7 mouse cellular contexts compared by ENCODE assay signal in genomic region chr11:4704072-4704964, GRCm38 (mm10). TPM values are rescaled to one million over a fixed set of nuclear protein-coding genes. Genes with fewer than 3 reads are reported as not detected.
DNase-seq lines count a peak whose midpoint lies in the region; ATAC-seq lines count a peak whose summit lies in the region.

Uqcr10 (minus strand) TSS chr11:4704342.
Zmat5 (plus strand) TSS chr11:4704678.

- H3K9me3 ChIP-seq in intestine, embryonic 15.5 days = no peaks in the 10 kb centered on the region
- no peaks in the 10 kb centered on the region for H3K9me3 ChIP-seq in midbrain, embryonic 10.5 days (replicated peaks)

- intact Hi-C loops in gastrocnemius, postnatal 36 days (cut with DNase I) = no loop called here
- intact Hi-C loops in left cerebral cortex, postnatal 25 days (cut with DNase I) = no loop called here

- peaks cover 12% of the 10 kb centered on the region for H3K36me3 ChIP-seq in intestine, embryonic 15.5 days
- peaks cover 29% of the 10 kb centered on the region for H3K36me3 ChIP-seq in midbrain, embryonic 10.5 days

- H3K9ac ChIP-seq in intestine, embryonic 15.5 days = peak within 1 kb of the TSS; percentile 88

- WGBS in intestine, embryonic 15.5 days = under 1% methylated on average over 47 of the region's 47 CpGs
- under 1% methylated on average over 47 of the region's 47 CpGs for WGBS in midbrain, embryonic 10.5 days

- H3K4me2 ChIP-seq in intestine, embryonic 15.5 days (replicated peaks) = peak within 1 kb of the TSS; percentile 71

- peak within 1 kb of the TSS; percentile 76 for H3K4me3 ChIP-seq in intestine, embryonic 15.5 days (replicated peaks)
- peak within 1 kb of the TSS; percentile 90 for H3K4me3 ChIP-seq in midbrain, embryonic 10.5 days

- peaks cover 12% of the 10 kb centered on the region for H3K4me1 ChIP-seq in intestine, embryonic 15.5 days (replicated peaks)
- H3K4me1 ChIP-seq in midbrain, embryonic 10.5 days = peaks cover 21% of the 10 kb centered on the region

- H3K27me3 ChIP-seq in intestine, embryonic 15.5 days (replicated peaks) = no peaks in the 10 kb centered on the region
- no peaks in the 10 kb centered on the region for H3K27me3 ChIP-seq in midbrain, embryonic 10.5 days (ENCODE audit: low read depth, poor library complexity, severe bottlenecking)

- peak; percentile 93 for DNase-seq in adrenal gland, adult 2 months
- peak; percentile 92 for DNase-seq in embryo, embryonic 11.5 days (ENCODE audit: low read depth, low spot score)
- peak; percentile 87 to 90 for DNase-seq in gastrocnemius, postnatal 36 days
- DNase-seq in left cerebral cortex, postnatal 25 days (ENCODE audit: low spot score in 2 of 2) = peak; percentile 93 to 97
- peak; percentile 91 for DNase-seq in midbrain, embryonic 10.5 days (ENCODE audit: low spot score)
- DNase-seq in right cerebral cortex, postnatal 4 days = peak; percentile 93

- H3K27ac ChIP-seq in intestine, embryonic 15.5 days = peak within 1 kb of the TSS; percentile 74
- H3K27ac ChIP-seq in midbrain, embryonic 10.5 days (replicated peaks) = peak within 1 kb of the TSS; percentile 89

- peak; percentile 99 for ATAC-seq in intestine, embryonic 15.5 days

RNA-seq across cellular contexts. Expression of gene Uqcr10, which starts in this region (rescaled TPM):
- 1,000 to 10,000 TPM in 1 of 2 experiments, 100 to 1,000 TPM in 1; 942 to 1,033 TPM for total RNA-seq in adrenal gland, adult 2 months (2021)
- 916 and 1,226 TPM in 2 replicates for polyA plus RNA-seq in adrenal gland, adult 2 months (2012; rRNA removed)
- 1,000 to 10,000 TPM in 1 of 2 experiments, 100 to 1,000 TPM in 1; 914 to 1,010 TPM for total RNA-seq in gastrocnemius, postnatal 36 days (2021)
- polyA plus RNA-seq in intestine, embryonic 15.5 days (2015; fragmentation: Nextera tagmentation; extraction: Ambion mirVana) = 1,117 and 1,212 TPM in 2 replicates
- total RNA-seq in left cerebral cortex, postnatal 25 days (2021) = 100 to 1,000 TPM; 379 to 407 TPM
- polyA plus RNA-seq in midbrain, embryonic 10.5 days (2016; fragmentation: Nextera tagmentation; extraction: Ambion mirVana) = 639 and 680 TPM in 2 replicates

RNA-seq across cellular contexts. Expression of gene Zmat5, which starts in this region (rescaled TPM):
- 10 to 100 TPM; 45.6 to 60.6 TPM for total RNA-seq in adrenal gland, adult 2 months (2021)
- polyA plus RNA-seq in adrenal gland, adult 2 months (2012; rRNA removed) = 52.9 and 67.8 TPM in 2 replicates
- total RNA-seq in gastrocnemius, postnatal 36 days (2021) = 10 to 100 TPM; 20.7 to 22.9 TPM
- polyA plus RNA-seq in intestine, embryonic 15.5 days (2015; fragmentation: Nextera tagmentation; extraction: Ambion mirVana) = 60.9 and 63.0 TPM in 2 replicates
- total RNA-seq in left cerebral cortex, postnatal 25 days (2021) = 10 to 100 TPM; 27.8 to 30.8 TPM
- 83.9 and 86.7 TPM in 2 replicates for polyA plus RNA-seq in midbrain, embryonic 10.5 days (2016; fragmentation: Nextera tagmentation; extraction: Ambion mirVana)

Comparison
In these comparisons a context has a peak if more than half of its experiments do, and no peak if none do; other contexts are left out.
1. Peak in every context shown above with its lines: DNase-seq, ATAC-seq, H3K4me3 ChIP-seq and H3K27ac ChIP-seq.